Mouse (Mus musculus) gastrocnemius, adult 18-20 months (tissue): Measurements from ENCODE around the gene Slc15a3. TPM values are rescaled to one million over a fixed set of nuclear protein-coding genes. Genes with fewer than 3 reads are reported as not detected.
A peak's percentile ranks its signal among the peaks of the same experiment; 100 is the strongest.

Experiments
- DNase-seq: peaks from one replicate; pipeline ENCODE4 v3.0.0; 2021; ENCODE audit warnings: low spot score
- long read RNA-seq, 2 experiments: library from polyadenylated mRNA; stranded (forward); transcript quantifications; one replicate each; pipeline ENCODE4 v2.0.0; 2021
- total RNA-seq, 2 experiments: library from RNA; stranded (reverse); gene quantifications; 2 replicates each; pipeline ENCODE4 v1.2.3; 2021

Gene Slc15a3
- under 1 TPM; 0.23 to 0.55 TPM for total RNA-seq
- long read RNA-seq, experiment 1: 0 reads
- long read RNA-seq, experiment 2: 0 reads

DNA sequence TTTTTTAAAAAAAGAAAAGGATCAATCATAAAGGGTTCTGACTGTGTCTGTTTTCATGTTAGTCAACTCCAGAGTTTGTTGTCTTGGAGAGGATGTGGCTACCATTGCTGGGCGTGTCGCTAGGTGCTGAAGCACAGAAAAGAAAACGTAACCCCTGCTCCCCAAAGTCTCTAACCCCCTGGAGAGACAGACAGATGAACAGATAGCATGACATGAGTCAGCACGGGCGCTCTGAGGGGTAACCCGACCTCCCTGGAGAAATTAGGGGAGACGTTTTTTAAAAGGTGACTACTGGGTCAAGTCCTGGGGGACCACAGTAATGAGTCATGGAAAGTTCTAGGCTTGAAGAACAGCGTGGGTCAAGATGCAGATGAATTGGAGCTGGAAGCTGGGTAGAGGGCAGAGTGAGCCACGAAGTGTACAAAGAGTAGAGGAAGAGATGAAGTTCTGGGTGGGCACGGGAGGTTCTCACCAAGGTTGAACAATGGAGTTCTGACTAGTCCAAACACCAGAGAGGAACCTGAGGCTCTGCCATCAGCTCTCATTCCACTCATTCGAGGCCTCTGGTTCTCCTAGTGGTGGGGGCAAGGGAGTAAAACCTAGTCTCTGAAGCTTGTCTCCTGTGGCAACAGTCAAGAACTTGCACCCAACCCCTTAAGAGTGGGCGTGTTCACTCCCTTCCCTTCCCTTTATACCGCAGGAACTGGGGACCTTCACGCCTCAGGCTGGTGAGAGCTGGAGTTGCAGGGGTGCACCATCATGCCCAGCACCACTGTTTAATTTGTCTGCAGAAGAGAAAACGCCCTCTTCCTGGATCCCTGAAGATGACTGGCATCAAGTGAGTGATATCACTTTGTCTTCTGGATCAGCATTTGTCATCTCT is at the start of gene Slc15a3:
Slc15a3 (plus strand) TSS at position 718 of the 883 bp plus-strand sequence.
- no peak for DNase-seq

DNA sequence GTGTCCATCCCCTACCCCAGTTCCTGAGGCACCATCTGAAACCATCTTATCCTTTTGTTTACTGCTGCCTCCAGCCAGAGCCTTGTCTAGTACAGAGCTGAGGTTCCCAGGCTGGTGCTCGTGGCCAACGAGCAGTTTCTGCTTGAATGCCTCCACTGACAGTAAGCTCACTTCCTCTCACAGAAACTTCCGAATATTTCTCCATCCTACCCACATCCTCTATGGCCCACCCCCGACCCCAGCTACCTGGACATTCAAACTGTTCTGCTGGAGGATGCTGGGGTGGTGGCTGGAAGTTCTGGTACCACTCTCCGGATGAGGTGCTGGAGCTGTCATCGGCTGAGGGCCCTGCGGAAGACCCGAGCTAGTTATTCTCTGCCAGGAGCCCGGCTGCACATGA is 49.2 kb upstream of the Slc15a3 start:
- DNase-seq: no peak

DNA sequence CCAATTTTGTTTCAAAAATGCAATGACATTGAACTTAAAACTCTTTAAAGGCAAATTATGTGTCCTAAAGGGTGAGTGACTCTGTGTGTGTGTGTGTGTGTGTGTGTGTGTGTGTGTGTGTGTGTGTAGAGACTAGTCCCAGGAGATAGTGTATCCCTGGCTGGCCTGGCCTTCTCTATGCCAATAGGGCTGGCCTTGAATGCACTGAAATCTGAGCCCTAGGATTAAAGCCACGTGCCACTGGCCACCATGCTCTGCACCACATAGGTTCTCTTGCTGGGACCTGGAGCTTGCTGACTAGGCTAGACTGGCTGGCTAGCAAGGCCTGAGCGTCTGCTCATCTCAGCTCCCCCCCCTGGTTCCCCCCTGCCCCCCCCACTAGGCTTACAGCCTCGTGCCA is 46.5 kb upstream of the Slc15a3 start:
- peak; percentile 81 for DNase-seq

DNA sequence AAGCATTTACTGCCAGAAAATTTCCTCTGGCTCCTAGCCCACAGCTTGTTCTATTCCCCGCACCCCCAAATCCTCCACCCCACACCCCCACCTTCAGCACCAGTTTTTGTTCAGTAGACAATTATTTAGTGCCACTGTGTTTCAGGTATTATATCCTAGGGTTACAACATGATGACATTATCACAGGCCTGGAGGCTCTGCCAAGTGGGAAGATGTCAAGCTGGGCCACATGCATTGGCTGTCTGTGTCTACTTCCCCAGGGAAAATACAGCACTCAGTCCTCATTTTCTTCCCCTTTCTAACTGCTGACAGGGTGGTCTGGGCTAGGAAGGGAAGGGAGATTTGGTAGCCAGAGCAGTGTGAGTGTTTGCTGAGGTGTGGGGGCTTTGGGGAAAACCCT is 44.6 kb upstream of the Slc15a3 start:
- DNase-seq: no peak

DNA sequence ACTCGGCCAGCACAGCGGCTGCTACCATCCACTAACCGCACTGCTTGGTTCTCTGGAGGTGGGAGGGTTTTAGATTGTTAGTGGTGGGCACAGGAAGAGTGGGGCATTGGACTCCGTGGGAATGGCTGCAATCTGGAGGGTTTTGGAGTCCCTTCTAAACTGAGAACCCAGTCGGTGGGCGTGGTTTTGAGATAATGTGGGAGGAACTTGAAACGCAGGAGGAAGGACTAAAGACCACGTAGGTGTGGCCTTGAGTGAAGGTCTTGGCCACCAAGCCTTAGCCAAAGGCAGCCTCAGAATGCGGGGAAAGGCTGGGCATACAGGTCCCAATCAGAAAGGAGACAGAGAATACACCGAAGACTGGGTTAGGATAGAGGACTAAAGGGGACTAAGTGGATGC is 41.0 kb upstream of the Slc15a3 start:
- DNase-seq: no peak

DNA sequence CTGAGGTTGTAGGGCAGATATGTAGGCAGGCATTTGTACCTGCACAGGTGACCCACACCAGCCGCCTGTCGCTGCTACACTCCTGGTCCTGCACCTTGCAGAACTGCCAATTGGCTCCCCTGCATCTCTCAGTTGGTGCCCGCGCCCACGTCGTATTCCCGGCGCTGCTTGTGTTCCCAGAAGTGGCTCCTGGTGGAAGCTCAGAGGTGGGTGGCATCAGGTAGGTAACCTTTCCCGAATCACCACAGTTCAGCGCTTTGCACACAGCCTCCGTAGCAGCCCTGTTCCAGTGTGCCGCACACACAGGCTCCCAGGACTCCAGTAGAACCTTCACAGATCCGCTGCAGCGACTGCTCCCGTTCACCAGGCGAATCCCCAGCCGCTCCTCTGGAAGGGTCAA is 40.4 kb upstream of the Slc15a3 start:
- no peak for DNase-seq

DNA sequence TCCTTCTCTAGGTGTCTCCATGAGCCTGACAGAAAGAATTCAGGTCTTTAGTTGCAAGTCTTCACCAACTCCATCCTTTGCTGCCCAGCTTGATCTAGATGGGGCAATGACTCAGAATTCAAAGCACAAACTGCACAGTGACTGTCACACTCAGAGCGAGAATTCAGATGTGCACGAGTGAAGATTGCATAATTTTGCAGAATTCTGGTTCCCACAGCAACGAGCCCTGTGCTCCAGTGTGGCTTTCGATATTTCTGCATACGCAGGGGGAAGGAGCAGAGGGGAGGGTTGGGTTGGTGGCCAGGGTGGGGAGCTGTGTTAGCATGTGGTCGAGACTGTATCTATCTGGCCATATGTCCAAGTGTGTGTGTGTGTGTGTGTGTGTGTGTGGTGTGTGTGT is 38.5 kb upstream of the Slc15a3 start:
- DNase-seq: no peak

DNA sequence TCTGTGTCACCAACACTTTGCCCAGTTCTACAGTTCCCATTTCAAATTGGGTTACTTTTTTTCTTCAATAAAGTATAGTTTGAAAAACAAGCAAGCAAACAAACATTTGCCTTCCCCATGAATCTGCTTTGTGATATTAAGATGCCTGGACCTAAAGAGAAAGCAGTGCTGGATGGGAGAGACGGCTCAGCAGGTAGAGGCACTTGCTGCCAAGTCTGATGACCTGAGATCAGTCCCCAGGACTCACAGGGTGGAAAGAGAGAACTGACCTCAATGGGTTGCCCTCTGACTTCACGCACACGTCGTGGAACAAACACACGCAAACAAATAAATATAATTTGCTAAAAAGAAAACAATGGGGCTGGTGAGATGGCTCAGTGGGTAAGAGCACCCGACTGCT is 37.6 kb upstream of the Slc15a3 start:
- DNase-seq: no peak

DNA sequence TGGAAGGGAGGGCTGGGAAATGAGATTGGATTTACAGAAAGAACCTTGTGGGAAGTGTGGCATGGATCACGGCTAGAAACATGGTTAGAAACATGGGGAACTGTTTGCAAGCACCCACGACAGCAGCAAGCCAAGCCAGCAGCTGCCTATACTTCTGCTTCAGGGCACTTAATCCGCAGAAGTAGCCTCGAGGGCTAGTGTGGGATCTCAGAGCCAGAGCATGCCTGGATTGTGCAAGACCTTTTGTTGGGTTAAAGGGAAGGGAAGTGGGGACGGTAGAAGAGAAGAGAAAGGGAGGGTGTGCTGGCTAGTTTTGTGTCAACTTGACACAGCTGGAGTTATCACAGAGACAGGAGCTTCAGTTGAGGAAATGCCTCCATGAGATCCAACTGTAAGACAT is 35.8 kb upstream of the Slc15a3 start:
- no peak for DNase-seq

DNA sequence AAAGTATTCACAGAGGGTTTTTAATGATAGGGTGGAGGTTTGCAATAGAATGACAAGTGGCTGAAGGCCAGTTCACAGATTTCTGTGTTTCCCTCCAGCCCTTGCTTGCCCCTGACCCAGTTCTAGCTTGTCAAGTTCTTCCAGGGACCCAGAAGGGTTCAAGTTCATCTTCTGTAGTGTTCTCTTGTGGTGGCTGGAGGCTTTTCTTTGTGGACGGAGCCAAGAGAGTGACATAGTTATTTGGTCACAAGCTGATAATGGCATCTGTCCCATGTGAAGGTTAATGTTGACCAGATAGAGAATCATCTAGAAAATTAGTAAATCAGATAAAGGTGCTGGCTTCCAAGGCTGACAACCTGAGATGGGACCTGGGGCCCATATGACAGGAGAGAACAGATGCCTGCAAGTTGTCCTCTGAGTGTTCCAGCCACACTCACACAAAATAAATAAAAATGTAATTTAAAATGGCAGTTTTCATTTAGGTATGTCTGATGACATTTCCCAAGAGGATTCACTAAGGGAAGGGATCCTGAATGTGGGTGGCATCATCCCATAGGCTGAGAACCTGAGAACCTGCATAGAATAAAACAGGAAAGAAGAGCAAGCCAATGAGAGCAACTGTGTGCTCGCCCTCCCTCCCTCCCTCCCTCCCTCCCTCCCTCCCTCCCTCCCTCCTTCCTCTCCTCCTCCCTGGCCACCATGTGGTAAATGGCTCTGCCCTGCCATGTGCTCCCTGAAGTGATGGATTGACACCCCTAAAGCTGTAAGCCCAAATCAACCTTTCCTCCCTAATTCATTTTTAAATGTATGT is 34.5 kb upstream of the Slc15a3 start:
- no peak for DNase-seq

DNA sequence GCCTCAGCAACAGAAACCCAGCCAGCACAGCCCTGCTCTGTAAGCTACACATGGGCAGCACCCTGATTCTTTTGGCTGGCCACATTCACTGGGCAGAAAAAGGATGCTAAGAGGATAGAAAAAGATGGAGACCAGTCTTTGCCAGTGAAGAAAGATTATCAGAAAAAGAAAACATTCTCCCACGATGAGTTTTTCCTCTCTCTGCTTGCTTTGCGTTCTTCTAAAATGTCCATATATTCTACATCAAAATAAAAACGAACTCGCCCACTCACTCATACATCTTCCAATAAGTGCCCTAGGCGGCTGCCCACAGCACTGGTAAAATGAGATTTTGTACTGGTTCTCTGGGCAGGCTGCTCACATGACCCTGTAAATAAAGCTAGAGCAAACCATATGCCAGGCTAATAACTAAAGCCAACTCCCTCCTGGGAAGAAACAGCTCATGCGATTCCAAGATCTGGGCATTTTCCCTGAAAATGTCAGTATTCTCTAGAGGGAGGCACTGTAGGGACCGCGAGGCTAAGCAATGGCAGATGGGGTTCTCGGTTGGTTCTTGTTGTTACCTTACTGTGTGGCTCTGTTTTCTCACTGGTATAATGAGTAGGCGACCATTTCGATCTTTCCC is 33.8 kb upstream of the Slc15a3 start:
- DNase-seq: no peak

DNA sequence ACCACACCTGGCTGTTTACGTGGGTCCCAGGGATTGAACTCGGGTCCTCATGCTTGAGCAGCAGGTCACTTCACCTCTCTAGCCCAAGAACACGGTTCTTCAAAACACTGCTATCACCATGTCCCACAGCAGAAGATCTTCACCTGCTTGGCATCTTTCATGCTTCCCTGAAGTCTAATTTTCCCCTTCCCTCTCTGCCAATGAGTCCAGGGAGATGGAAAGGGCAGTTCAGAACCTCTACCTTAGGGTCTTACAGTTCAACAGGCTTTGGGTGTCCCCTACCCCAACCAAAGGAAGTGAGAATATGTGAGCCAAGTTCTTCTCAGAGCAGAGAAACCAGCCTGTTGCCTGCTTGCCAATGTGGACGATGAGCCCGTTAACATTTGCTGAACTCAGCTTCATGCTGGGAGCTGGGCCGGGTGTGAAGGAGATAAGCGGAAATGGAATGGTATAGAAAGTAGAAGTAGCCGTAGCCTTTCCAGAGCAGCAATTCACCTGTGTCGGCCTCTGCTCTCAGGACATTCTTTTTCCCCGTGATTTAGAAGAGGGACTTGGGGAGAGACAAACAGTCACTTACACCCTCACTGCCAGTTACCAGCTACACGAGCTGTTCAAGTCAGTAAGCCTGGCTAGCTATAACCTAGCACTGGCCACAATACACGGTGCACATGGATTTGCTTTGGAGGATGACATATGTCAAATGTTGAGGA is 30.8 kb upstream of the Slc15a3 start:
- no peak for DNase-seq

DNA sequence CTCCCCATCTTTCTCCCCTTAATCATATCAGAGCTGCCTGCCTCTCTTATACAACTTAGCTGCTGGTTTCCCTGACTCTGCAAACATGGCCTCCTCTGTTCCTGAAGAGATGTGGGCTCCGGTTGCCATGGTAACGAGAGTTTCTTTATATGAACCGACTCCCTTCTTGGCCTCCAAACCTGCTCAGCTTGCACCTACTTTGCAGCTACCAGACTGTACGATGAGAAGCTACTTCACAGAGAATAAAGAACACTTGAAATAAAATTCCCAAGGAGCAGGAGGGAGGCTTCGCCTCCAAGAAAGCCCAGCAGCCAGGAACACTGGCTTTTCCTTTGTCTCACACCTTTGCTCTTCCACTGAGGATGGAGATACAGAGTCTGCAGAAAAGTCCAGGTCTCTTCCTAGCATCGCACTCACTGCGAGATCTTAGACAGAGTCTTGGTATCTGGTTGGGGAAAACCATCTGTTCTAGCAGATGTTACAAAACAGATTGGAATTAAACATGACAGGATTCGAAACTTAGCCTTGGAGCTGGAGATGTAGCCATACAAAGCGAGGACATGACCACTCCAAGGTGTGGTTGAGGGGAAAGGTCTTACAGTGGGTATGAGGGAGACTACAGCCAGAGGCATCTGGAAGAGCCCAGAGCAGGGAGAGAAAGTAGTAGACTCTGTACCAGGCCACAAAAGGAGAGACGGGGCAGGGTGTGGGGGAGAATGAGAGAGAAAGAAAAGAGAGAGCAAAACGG is 29.9 kb upstream of the Slc15a3 start:
- DNase-seq: no peak

DNA sequence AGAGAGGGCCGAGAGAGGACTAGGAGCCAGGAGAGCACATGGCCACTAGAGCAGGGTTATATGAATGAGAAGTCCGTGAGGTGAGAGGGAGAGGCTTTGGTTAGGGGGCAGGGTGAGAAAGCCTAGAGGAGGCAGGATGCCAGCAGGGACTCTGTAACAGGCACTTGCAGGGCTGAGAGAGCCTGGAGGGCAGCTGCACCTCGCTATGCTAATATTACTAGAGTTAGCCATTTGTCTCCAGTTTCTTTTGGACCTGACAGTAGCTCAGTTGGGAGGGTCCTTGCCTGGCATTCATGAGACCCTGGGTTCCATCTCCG is 29.4 kb upstream of the Slc15a3 start:
- no peak for DNase-seq

DNA sequence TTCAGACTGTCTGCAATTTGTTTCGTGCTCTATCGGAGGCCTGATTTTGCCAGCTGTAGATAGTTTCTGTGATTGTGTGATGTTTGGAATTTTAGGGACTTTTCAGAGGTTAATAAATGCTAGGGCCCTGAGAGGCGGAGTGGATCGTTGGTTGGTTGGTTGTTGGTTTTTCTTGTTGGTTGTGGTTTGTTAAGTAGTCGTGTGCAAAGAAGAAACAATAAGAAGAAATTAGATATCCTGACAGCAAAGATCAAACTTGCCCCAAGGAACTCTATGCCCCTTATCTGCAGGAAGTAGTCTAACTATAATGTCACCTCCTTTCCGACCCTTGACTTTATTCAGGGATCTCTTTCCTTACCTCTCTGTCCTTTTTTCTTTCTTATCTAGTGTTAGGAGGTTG is 28.1 kb upstream of the Slc15a3 start:
- no peak for DNase-seq

DNA sequence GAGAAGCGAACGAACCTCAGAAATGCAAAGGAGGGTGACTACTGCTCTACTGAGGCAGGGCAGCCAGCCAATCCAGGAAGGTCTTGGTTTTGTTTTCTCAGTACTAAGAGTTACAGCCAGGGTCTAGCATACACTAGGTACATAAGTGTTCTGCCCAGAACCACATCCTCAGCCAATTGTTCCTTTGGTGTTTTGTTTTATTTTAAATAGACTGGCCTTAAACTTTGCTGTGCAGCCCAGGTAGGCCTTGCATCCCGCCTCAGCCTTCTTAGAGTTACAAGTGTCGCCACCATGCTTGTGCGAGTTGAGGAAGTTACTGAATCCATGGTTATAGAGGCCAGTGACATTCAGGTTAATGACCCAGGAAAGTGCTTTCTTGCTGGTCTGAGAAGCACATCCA is 26.5 kb upstream of the Slc15a3 start:
- no peak for DNase-seq

DNA sequence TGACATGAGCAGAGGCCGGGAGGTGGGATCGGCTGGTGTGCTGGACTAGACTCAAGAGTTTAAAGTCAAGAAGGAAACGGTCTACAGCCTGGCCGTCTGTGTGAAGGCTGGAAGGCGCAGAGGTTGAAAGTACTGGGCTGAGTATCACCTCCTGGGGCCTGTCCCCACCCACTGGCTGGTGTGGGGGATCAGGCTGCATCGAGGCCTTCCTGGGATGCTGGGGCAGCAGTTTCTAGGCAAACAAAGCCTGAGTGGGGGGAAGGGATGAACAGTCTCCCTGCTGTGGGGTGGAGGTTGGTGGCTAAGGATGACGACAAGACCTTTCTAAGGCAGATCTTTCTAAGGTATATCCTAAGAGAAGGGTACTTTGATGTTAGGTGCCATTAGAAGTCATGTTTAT is 25.6 kb upstream of the Slc15a3 start:
- no peak for DNase-seq

DNA sequence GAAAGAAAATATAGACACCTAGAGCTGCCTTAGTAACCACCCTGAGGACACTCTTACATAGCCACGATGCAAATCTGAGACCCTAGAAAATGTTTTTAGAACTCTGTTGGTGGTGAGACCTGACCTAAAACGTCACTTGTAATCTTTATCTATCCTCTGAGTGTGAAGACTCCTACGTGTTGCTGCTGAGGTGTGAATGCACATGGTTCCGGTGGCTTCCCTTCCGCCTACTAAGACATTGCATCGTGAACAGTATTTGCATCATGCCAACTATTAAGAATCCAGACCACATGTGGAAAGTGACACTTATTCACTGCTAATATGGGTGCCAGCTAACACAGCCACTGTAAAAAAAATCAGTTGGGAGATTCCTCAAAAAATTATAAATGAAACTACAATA is 23.7 kb upstream of the Slc15a3 start:
- DNase-seq: no peak

DNA sequence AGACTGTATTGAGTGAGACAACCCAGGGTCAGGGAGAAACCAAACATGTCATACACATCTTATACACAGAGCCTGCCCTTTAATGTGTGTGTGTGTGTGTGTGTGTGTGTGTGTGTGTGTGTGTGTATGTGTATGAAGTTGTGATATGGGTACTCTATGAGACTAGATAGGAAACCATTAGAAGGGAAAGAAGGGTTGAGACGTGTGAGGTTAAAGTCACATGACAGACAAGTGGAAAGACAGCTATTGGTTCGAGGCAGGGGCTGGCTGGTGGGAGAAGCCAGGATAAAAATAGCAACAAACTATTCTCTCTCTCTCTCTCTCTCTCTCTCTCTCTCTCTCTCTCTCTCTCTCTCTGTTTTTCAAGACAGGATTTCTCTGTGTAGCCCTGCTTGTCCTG is 23.1 kb upstream of the Slc15a3 start:
- DNase-seq: no peak

DNA sequence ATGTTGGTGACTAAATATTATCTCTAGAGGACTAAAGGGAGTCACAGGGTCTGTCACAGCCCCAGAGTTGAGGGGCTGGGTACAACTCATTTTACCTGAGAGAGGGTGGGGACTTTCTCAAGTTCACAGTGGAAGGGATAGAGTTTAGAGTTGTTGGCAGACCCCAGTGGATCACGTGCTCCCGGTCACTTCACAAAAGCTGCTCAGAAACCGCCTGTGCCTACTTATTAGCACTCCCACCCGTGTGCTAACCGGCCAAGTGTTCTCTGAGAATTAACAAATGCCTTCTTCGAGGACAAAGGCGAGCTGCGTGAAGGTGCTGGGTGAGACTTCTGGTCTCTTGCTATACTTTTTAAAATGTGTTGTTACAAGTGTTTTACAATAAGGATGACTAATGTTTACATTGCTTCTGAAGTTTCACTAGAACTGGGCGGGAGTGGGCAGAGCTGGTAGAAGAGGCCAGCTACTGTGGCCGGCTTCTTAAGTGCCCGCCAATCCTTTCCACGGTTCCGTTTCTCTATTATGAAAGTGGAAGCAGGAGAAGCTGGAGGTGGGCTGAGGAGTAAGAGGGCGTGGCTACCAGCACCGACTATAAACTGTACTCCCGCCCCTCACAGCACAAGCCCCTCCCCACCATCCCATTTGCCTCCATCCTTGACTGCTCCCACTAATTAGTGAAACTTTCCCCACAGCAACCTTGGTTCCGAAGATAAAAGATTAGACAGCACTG is 21.1 kb upstream of the Slc15a3 start:
- DNase-seq: no peak
